Comparison of ENCODE assay signal across 17 mouse cellular contexts in genomic region chr10:70979657-70980056, GRCm38 (mm10).
"Had no signal": no experiment of that assay in that cellular context is flagged by ENCODE, and none has a peak within 500 bp of the region (broad histone marks: within the 10 kb centered on the region; RNA-seq: fewer than 3 reads in every experiment).

No protein-coding gene starts in this region.

- H3K4me2 ChIP-seq: neural tube, embryonic 12.5 days; neural tube, embryonic 13.5 days; neural tube, embryonic 15.5 days; stomach, embryonic 15.5 days had no signal

- H3K36me3 ChIP-seq: neural tube, embryonic 12.5 days; neural tube, embryonic 13.5 days; neural tube, embryonic 15.5 days; stomach, embryonic 15.5 days had no signal

- H3K27me3 ChIP-seq: neural tube, embryonic 12.5 days; neural tube, embryonic 13.5 days; neural tube, embryonic 15.5 days; stomach, embryonic 15.5 days had no signal

- H3K9me3 ChIP-seq: neural tube, embryonic 12.5 days; neural tube, embryonic 13.5 days; neural tube, embryonic 15.5 days; stomach, embryonic 15.5 days had no signal

- H3K4me1 ChIP-seq: neural tube, embryonic 12.5 days had no signal

- H3K9ac ChIP-seq: neural tube, embryonic 12.5 days; neural tube, embryonic 13.5 days; neural tube, embryonic 15.5 days; stomach, embryonic 15.5 days had no signal

- DNase-seq: retina, postnatal 1 day; right cerebral cortex, adult 18-20 months; right cerebral cortex, postnatal 14 days; right cerebral cortex, postnatal 25 days; right cerebral cortex, postnatal 4 days; spleen, adult 18-20 months; thymus, adult 18-20 months; thymus, adult 2 months; thymus, postnatal 14 days; thymus, postnatal 25 days; thymus, postnatal 36 days; thymus, postnatal 4 days had no signal

- H3K27ac ChIP-seq: neural tube, embryonic 12.5 days; neural tube, embryonic 13.5 days; neural tube, embryonic 15.5 days; stomach, embryonic 15.5 days; stomach, postnatal 0 days had no signal

- H3K4me3 ChIP-seq: neural tube, embryonic 12.5 days; neural tube, embryonic 13.5 days; neural tube, embryonic 15.5 days; stomach, embryonic 15.5 days had no signal
